Mouse (Mus musculus) lung, postnatal 0 days (tissue): ENCODE data around the gene Dlg2.

ENCODE experiments used
- CTCF ChIP-seq: IDR thresholded peaks from 2 replicates; pipeline ENCODE4 v1.5.1; 2016; ENCODE audit warnings: antibody characterized with exemption, mild to moderate bottlenecking
- EP300 ChIP-seq: IDR thresholded peaks from 2 replicates; pipeline ENCODE4 v1.6.1; 2016; ENCODE audit warnings: antibody characterized with exemption, mild to moderate bottlenecking, control low read depth

- no peak for TF ChIP-seq CTCF
- no peak for TF ChIP-seq EP300
Measured at GRCm38 (mm10) chr7:92277629-92278028, 1801.2 kb downstream of the Dlg2 start.
